Mouse (Mus musculus) stomach, postnatal 0 days (tissue): ENCODE results near the gene Plekhg2.

Source experiments
- CTCF ChIP-seq: IDR thresholded peaks from 2 replicates; pipeline ENCODE4 v1.5.1; 2016; ENCODE audit warnings: antibody characterized with exemption, low read depth, mild to moderate bottlenecking, moderate library complexity
- EP300 ChIP-seq: optimal IDR thresholded peaks from 2 replicates; pipeline ENCODE3; 2016; ENCODE audit warnings: antibody characterized with exemption

DNA sequence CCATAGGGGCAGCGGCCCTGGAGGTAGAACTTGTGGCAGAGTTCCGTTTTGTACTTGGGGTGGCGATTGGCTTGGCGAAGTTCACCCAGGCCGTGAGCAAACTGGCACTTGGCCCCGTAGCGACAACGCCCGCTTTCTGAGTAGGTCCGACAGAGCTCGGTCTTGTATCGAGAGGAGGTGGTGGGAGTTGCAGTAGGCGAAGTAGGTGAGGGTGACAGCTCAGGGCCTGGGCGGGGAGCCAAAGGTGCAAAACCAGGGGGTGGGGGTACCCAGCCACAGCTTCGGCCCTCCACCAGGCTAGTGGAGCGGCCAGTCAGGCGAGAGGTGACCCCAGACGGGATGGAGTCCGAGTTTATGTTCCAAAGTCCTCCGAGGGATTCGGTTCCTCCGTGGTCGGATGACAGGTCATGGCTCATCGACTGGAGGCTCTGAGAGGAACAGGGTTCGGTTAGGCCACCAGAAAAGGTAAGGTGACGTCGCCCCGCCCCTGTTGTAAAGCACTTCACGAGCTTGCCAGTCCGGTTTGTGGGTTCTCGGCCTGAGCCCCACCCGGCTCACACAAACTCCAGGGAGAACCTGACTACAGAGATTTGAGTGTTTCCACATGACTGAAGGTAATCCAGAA is 5.8 kb upstream of the Plekhg2 start:
- TF ChIP-seq EP300 = no peak
- TF ChIP-seq CTCF = 0 out of 2 replicates have a peak, but pooled peaks have one; percentile 0
